Mouse (Mus musculus): ENCODE measurements around the gene Rpgrip1l. TPM values are rescaled to one million over a fixed set of nuclear protein-coding genes. Genes with fewer than 3 reads are reported as not detected.

Rpgrip1l gene
- total RNA-seq, 2 experiments from 2014 or later, result 4.1 to 4.9 TPM

GRCm38 (mm10) chr8:91273493-91273892, 39.6 kb downstream of the Rpgrip1l start:
- no peak for DNase-seq

GRCm38 (mm10) chr8:91269374-91269958, 43.6 kb downstream of the Rpgrip1l start:
- no peak for DNase-seq

- DNase-seq, result no peak
Observed at GRCm38 (mm10) chr8:91264564-91264963, 48.5 kb downstream of the Rpgrip1l start.

GRCm38 (mm10) chr8:91263939-91264338, 49.1 kb downstream of the Rpgrip1l start:
- no peak for DNase-seq

- DNase-seq, result no peak
Observed at GRCm38 (mm10) chr8:91261598-91261997, 51.5 kb downstream of the Rpgrip1l start.

- DNase-seq, result no peak
Observed at GRCm38 (mm10) chr8:91250966-91251365, 62.1 kb downstream of the Rpgrip1l start.

GRCm38 (mm10) chr8:91249758-91250466, 63.1 kb downstream of the Rpgrip1l start:
- DNase-seq, result no peak

- DNase-seq, result no peak
Observed at GRCm38 (mm10) chr8:91245821-91246454, 67.1 kb downstream of the Rpgrip1l start.

- DNase-seq, result no peak
Observed at GRCm38 (mm10) chr8:91242721-91243120, 70.3 kb downstream of the Rpgrip1l start.

- DNase-seq, result no peak
Observed at GRCm38 (mm10) chr8:91241873-91242519, 71.1 kb downstream of the Rpgrip1l start.

GRCm38 (mm10) chr8:91241371-91241770, 71.7 kb downstream of the Rpgrip1l start:
- no peak for DNase-seq

- no peak for DNase-seq
Observed at GRCm38 (mm10) chr8:91237191-91237590, 75.9 kb downstream of the Rpgrip1l start.

- no peak for DNase-seq
Observed at GRCm38 (mm10) chr8:91234097-91234496, 79.0 kb downstream of the Rpgrip1l start.

GRCm38 (mm10) chr8:91227421-91227841, 85.6 kb downstream of the Rpgrip1l start:
- DNase-seq, result no peak

GRCm38 (mm10) chr8:91224227-91224626, 88.8 kb downstream of the Rpgrip1l start:
- DNase-seq, result no peak

- no peak for DNase-seq
Observed at GRCm38 (mm10) chr8:91221841-91222240, 91.2 kb downstream of the Rpgrip1l start.

- no peak for DNase-seq
Observed at GRCm38 (mm10) chr8:91218271-91218670, 94.8 kb downstream of the Rpgrip1l start.

- DNase-seq, result no peak
Observed at GRCm38 (mm10) chr8:91217062-91217905, 95.8 kb downstream of the Rpgrip1l start.

GRCm38 (mm10) chr8:91214287-91214686, 98.8 kb downstream of the Rpgrip1l start:
- no peak for DNase-seq

- DNase-seq, result no peak
Observed at GRCm38 (mm10) chr8:91212948-91213347, 100.1 kb downstream of the Rpgrip1l start.

GRCm38 (mm10) chr8:91209658-91210057, 103.4 kb downstream of the Rpgrip1l start:
- DNase-seq, result no peak

- no peak for DNase-seq
Observed at GRCm38 (mm10) chr8:91207676-91208075, 105.4 kb downstream of the Rpgrip1l start.

All from gastrocnemius, postnatal 25 days (tissue).